Mouse (Mus musculus) ES-E14 (cell line): ENCODE results near the gene Dnajc10. TPM values are rescaled to one million over a fixed set of nuclear protein-coding genes. Genes with fewer than 3 reads are reported as not detected.

Source experiments
- DNase-seq: peaks from one replicate; pipeline ENCODE4 v3.0.0-alpha.2; 2013; ENCODE audit warnings: low read depth, low spot score
- H3K27ac ChIP-seq: 2 replicates; pipeline ENCODE4 v1.5.1; 2012; ENCODE audit warnings: low read depth, mild to moderate bottlenecking, low read length, moderate library complexity, mixed read lengths; ENCODE audit not compliant: poor library complexity, insufficient read depth, severe bottlenecking
- H3K36me3 ChIP-seq: 2 replicates; pipeline ENCODE4 v1.6.1; 2012; ENCODE audit warnings: mild to moderate bottlenecking, low read length, moderate library complexity, mixed read lengths; ENCODE audit not compliant: control insufficient read depth, poor library complexity, insufficient read depth, severe bottlenecking
- H3K4me1 ChIP-seq, 2 experiments: fragments of 150-350 bp in 1 of 2; sonication (generic) in 1 of 2; 2 replicates each; pipeline ENCODE4 v1.6.1; 2012; ENCODE audit warnings: low read length in 2 of 2, mild to moderate bottlenecking in 1 of 2, mixed read lengths in 1 of 2; ENCODE audit not compliant: control insufficient read depth in 2 of 2, insufficient read depth in 2 of 2, poor library complexity in 1 of 2
- H3K4me3 ChIP-seq, 2 experiments: fragments of 150-350 bp in 1 of 2; sonication (generic) in 1 of 2; 2 replicates each; pipeline ENCODE4 v1.5.1; 2012; ENCODE audit warnings: low read length in 2 of 2, low read depth in 1 of 2, mild to moderate bottlenecking in 1 of 2, mixed read lengths in 1 of 2; ENCODE audit not compliant: insufficient read depth in 1 of 2, poor library complexity in 1 of 2, severe bottlenecking in 1 of 2
- H3K9ac ChIP-seq: 2 replicates; pipeline ENCODE4 v1.6.1; 2012; ENCODE audit warnings: low read depth, mild to moderate bottlenecking, low read length, mixed read lengths; ENCODE audit not compliant: poor library complexity, insufficient read depth, severe bottlenecking
- H3K9me3 ChIP-seq: fragments of 150-350 bp; sonication (generic); 2 replicates; pipeline ENCODE4 v1.6.1; 2012; ENCODE audit warnings: low read depth, mild to moderate bottlenecking, low read length; ENCODE audit not compliant: control insufficient read depth, insufficient read depth
- CHD2 ChIP-seq: IDR thresholded peaks from 2 replicates; pipeline ENCODE4 v1.6.1; 2014; ENCODE audit warnings: mild to moderate bottlenecking, low read depth, low read length, inconsistent platforms
- HCFC1 ChIP-seq: IDR thresholded peaks from 2 replicates; pipeline ENCODE4 v1.6.1; 2012; ENCODE audit warnings: low read length, inconsistent platforms, borderline replicate concordance; ENCODE audit not compliant: insufficient read depth
- MAFK ChIP-seq: IDR thresholded peaks from 2 replicates; pipeline ENCODE4 v1.6.1; 2014; ENCODE audit warnings: mild to moderate bottlenecking, low read depth, low read length, inconsistent platforms; ENCODE audit not compliant: insufficient read depth
- ZC3H11A ChIP-seq: IDR thresholded peaks from 2 replicates; pipeline ENCODE4 v1.6.1; 2012; ENCODE audit warnings: low read depth, mild to moderate bottlenecking, inconsistent platforms, low read length, borderline replicate concordance
- ZNF384 ChIP-seq: IDR thresholded peaks from 2 replicates; pipeline ENCODE4 v1.6.1; 2012; ENCODE audit warnings: low read depth, low read length, inconsistent platforms
- in situ Hi-C, 2 experiments: fragments of 600-800 bp; cut with MboI; formaldehyde crosslinking; loops; one replicate each; pipeline ENCODE4 v1.15.1; 2025; ENCODE audit warnings: low sequenced_read_pairs in 2 of 2, inconsistent platforms in 1 of 2; ENCODE audit not compliant: unreplicated experiment in 2 of 2
- total RNA-seq: library from RNA; depleted of rRNA; stranded (reverse); fragments of 300-350 nt; gene quantifications from 2 replicates; pipeline ENCODE4 v1.2.3, GENCODE M21; 2012

Gene Dnajc10
- total RNA-seq, 1 experiment = 78.3 TPM

GRCm38 (mm10) chr2:80354531-80354930, 39.3 kb downstream of the Dnajc10 start:
- no peak for TF ChIP-seq CHD2
- TF ChIP-seq ZNF384 = no peak
- TF ChIP-seq HCFC1 = no peak
- no peak for TF ChIP-seq ZC3H11A
- no peak for TF ChIP-seq MAFK
- H3K36me3 ChIP-seq = peaks cover 7% of the 10 kb centered on the region
- H3K9me3 ChIP-seq = no peaks in the 10 kb centered on the region
- H3K9ac ChIP-seq = no peak overlapping the region
- in situ Hi-C loops = no loop called here
- DNase-seq = no peak
- H3K27ac ChIP-seq = no peak overlapping the region
- no peak overlapping the region for H3K4me3 ChIP-seq
- H3K4me1 ChIP-seq = no peaks in the 10 kb centered on the region

- in situ Hi-C loops = no loop called here
- TF ChIP-seq HCFC1 = no peak
- no peak for TF ChIP-seq ZNF384
- TF ChIP-seq CHD2 = no peak
- no peak for TF ChIP-seq ZC3H11A
- no peak for TF ChIP-seq MAFK
- H3K9ac ChIP-seq = no peak overlapping the region
- DNase-seq = no peak
- H3K36me3 ChIP-seq = peaks cover 6% of the 10 kb centered on the region; the same call in 1 of the 2 replicates
- H3K9me3 ChIP-seq = no peaks in the 10 kb centered on the region
- no peak overlapping the region for H3K4me3 ChIP-seq
- H3K4me1 ChIP-seq = no peaks in the 10 kb centered on the region
- H3K27ac ChIP-seq = no peak overlapping the region
Observed at GRCm38 (mm10) chr2:80356656-80357231, 41.5 kb downstream of the Dnajc10 start.

DNA sequence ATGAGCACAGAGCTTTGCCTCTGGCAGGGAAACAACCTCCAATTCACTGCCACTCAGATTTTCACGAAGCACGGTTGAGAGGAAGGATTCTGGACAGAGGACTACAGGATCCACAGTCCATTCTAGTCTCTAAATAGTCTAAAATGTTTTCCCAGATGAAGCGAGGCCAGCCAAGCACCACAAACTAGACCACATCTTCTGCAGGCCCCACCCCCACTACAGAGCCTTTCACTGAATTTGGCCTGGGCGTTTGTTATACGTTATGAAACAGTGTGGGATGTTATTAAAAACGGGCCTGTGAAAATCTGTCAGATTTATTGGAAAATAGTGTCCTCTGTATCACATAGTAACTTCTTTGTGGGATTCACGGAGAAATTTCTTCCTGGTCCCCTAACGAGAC, 56.2 kb downstream of the Dnajc10 start:
- Histone ChIP-seq H3K4me1 (no peaks in the 10 kb centered on the region), H3K9me3 (no peaks in the 10 kb centered on the region), H3K27ac (no peak overlapping the region), H3K4me3 (no peak overlapping the region), H3K36me3 (no peaks in the 10 kb centered on the region), H3K9ac (no peak overlapping the region)
- TF ChIP-seq MAFK (no peak), ZNF384 (no peak), ZC3H11A (no peak), HCFC1 (no peak), CHD2 (no peak)
- in situ Hi-C loops = no loop called here
- DNase-seq = no peak

- TF ChIP-seq ZC3H11A = no peak
- no peak for TF ChIP-seq CHD2
- no peak for TF ChIP-seq ZNF384
- TF ChIP-seq MAFK = no peak
- no peak for TF ChIP-seq HCFC1
- Histone ChIP-seq H3K4me1 (peaks cover 0 to 4% of the 10 kb centered on the region in 2 experiments; a peak in 1 of 4 replicates), H3K9ac (no peak overlapping the region), H3K27ac (no peak overlapping the region), H3K9me3 (0 out of 2 replicates have a peak, but pooled peaks cover 1% of the 10 kb centered on the region), H3K4me3 (no peak overlapping the region), H3K36me3 (no peaks in the 10 kb centered on the region; the same call in 1 of the 2 replicates)
- in situ Hi-C loops = no loop called here
- no peak for DNase-seq
Observed at GRCm38 (mm10) chr2:80374892-80375291, 59.6 kb downstream of the Dnajc10 start.

DNA sequence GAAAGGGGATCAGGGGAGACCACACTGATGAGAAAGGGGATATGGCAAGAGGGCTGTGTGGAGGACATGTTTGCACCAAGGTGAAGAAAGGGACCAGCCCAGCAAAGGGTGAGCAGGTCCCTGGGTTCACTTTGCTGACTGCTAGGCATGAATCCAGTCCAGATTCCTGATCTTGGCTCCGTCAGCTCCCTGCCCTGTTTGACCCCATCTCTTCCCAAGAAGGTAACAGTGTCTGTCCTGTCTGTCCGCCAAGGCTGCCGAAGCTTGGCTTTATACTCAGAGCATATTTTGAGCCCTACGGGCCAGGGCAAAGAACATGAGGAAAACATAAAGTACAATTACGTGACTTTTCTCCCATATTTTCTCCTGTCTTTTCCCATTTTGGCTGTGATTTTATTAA, 64.6 kb downstream of the Dnajc10 start:
- H3K9ac ChIP-seq = no peak overlapping the region
- in situ Hi-C loops = no loop called here
- DNase-seq = no peak
- TF ChIP-seq ZNF384 (no peak), CHD2 (no peak), HCFC1 (no peak), MAFK (no peak)
- H3K9me3 ChIP-seq = 0 out of 2 replicates have a peak, but pooled peaks cover 1% of the 10 kb centered on the region
- H3K4me3 ChIP-seq = no peak overlapping the region
- H3K4me1 ChIP-seq = peaks cover 0 to 4% of the 10 kb centered on the region in 2 experiments; a peak in 1 of 4 replicates
- H3K36me3 ChIP-seq = no peaks in the 10 kb centered on the region; the same call in 1 of the 2 replicates
- no peak overlapping the region for H3K27ac ChIP-seq
